Mouse (Mus musculus): ENCODE measurements around the gene Zfp273. TPM values are rescaled to one million over a fixed set of nuclear protein-coding genes. Genes with fewer than 3 reads are reported as not detected.
"Not testable (repeated sequence)": the region's sequence is repeated elsewhere in the genome, so short reads cannot be mapped to it uniquely, and the experiment has no call there.

Gene Zfp273
- polyA plus RNA-seq (2015; fragmentation: Nextera tagmentation; extraction: Ambion mirVana): 12.1 and 12.7 TPM in 2 replicates

GRCm38 (mm10) chr13:67813710-67814660 is at the start of gene Zfp273:
Zfp273 (plus strand) TSS chr13:67813740.
- peak; percentile 96 for ATAC-seq (ENCODE audit: low FRiP score)

GRCm38 (mm10) chr13:67779265-67780221 is 34.0 kb upstream of the Zfp273 start, which contains the start of gene Zfp493:
Zfp493 (plus strand) TSS chr13:67779693.
- H3K27ac ChIP-seq: peak within 1 kb of the TSS; percentile 52
- peaks cover 6% of the 10 kb centered on the region for H3K4me1 ChIP-seq (replicated peaks)
- H3K4me3 ChIP-seq: peak within 1 kb of the TSS; percentile 66
- no peaks in the 10 kb centered on the region; the same call in 1 of the 2 replicates for H3K36me3 ChIP-seq
- peak; percentile 98 for ATAC-seq (ENCODE audit: low FRiP score)
- H3K9ac ChIP-seq: peak within 1 kb of the TSS; percentile 80
- 9% methylated on average over 26 of the region's 26 CpGs for WGBS
- peak within 1 kb of the TSS; percentile 87 for H3K4me2 ChIP-seq
- H3K9me3 ChIP-seq: no peaks in the 10 kb centered on the region
- no peaks in the 10 kb centered on the region for H3K27me3 ChIP-seq

More at GRCm38 (mm10) chr13:67813710-67814660, at the start of gene Zfp273:
- H3K36me3 ChIP-seq: peaks cover 19% of the 10 kb centered on the region
- 6% methylated on average over 31 of the region's 31 CpGs for whole genome bisulfite sequencing
- peak within 1 kb of the TSS; percentile 85 for H3K4me3 ChIP-seq
- peaks cover 18% of the 10 kb centered on the region for H3K9me3 ChIP-seq
- peaks cover 3% of the 10 kb centered on the region for H3K4me1 ChIP-seq (replicated peaks)
- no peaks in the 10 kb centered on the region for H3K27me3 ChIP-seq
- H3K9ac ChIP-seq: peak within 1 kb of the TSS; percentile 84
- peak within 1 kb of the TSS; percentile 69 for H3K4me2 ChIP-seq
- H3K27ac ChIP-seq: peak within 1 kb of the TSS; percentile 88

GRCm38 (mm10) chr13:67791921-67792455 is 21.6 kb upstream of the Zfp273 start:
- no peak overlapping the region for H3K4me2 ChIP-seq
- H3K9ac ChIP-seq: no peak overlapping the region
- no peak overlapping the region for H3K4me3 ChIP-seq
- WGBS: 97% methylated on average over 10 of the region's 10 CpGs
- ATAC-seq (ENCODE audit: low FRiP score): no peak
- peaks cover 16% of the 10 kb centered on the region for H3K36me3 ChIP-seq
- no peaks in the 10 kb centered on the region for H3K27me3 ChIP-seq
- H3K27ac ChIP-seq: no peak overlapping the region
- 0 out of 2 replicates have a peak, but pooled peaks cover 10% of the 10 kb centered on the region for H3K9me3 ChIP-seq
- H3K4me1 ChIP-seq (replicated peaks): no peaks in the 10 kb centered on the region

- Histone ChIP-seq H3K27ac (no peak overlapping the region), H3K4me1 (replicated peaks) (no peaks in the 10 kb centered on the region), H3K36me3 (no peaks in the 10 kb centered on the region), H3K4me3 (no peak overlapping the region), H3K4me2 (no peak overlapping the region), H3K27me3 (no peaks in the 10 kb centered on the region), H3K9ac (no peak overlapping the region), H3K9me3 (no peaks in the 10 kb centered on the region)
- ATAC-seq (ENCODE audit: low FRiP score): no peak
- WGBS: 64% methylated on average over 3 of the region's 3 CpGs
Measured at GRCm38 (mm10) chr13:67798618-67799017, 14.9 kb upstream of the Zfp273 start.

GRCm38 (mm10) chr13:67799151-67799550 is 14.4 kb upstream of the Zfp273 start:
- not testable (repeated sequence) for ATAC-seq (ENCODE audit: low FRiP score); H3K27me3 ChIP-seq; H3K4me1 ChIP-seq (replicated peaks); H3K9ac ChIP-seq; H3K4me3 ChIP-seq; H3K36me3 ChIP-seq; H3K4me2 ChIP-seq; H3K9me3 ChIP-seq; H3K27ac ChIP-seq
- WGBS: 85% methylated on average over 3 of the region's 3 CpGs

GRCm38 (mm10) chr13:67811651-67812210 is 1.8 kb upstream of the Zfp273 start:
- Histone ChIP-seq H3K36me3 (peaks cover 5% of the 10 kb centered on the region), H3K4me3 (no peak overlapping the region), H3K4me1 (replicated peaks) (peaks cover 3% of the 10 kb centered on the region), H3K4me2 (no peak overlapping the region), H3K27me3 (no peaks in the 10 kb centered on the region), H3K9me3 (peaks cover 5% of the 10 kb centered on the region; the same call in 1 of the 2 replicates), H3K27ac (no peak overlapping the region), H3K9ac (no peak overlapping the region)
- WGBS: 73% methylated on average over 1 of the region's 1 CpGs
- ATAC-seq (ENCODE audit: low FRiP score): no peak

GRCm38 (mm10) chr13:67812961-67813709 is 405 bp upstream of the Zfp273 start:
- Histone ChIP-seq H3K4me3 (peak overlapping the region; percentile 85), H3K27me3 (no peaks in the 10 kb centered on the region), H3K9ac (no peak overlapping the region; the same call in 1 of the 2 replicates), H3K4me2 (peak overlapping the region; percentile 69), H3K9me3 (peaks cover 11% of the 10 kb centered on the region), H3K36me3 (peaks cover 11% of the 10 kb centered on the region), H3K4me1 (replicated peaks) (peaks cover 3% of the 10 kb centered on the region), H3K27ac (peak overlapping the region; percentile 88; the same call in 1 of the 2 replicates)
- ATAC-seq (ENCODE audit: low FRiP score): no peak; the same call in 1 of the 2 replicates
- 78% methylated on average over 8 of the region's 8 CpGs for WGBS

- 90% methylated on average over 1 of the region's 1 CpGs for WGBS
- no peak overlapping the region for H3K27ac ChIP-seq
- no peak overlapping the region for H3K9ac ChIP-seq
- peaks cover 51% of the 10 kb centered on the region for H3K36me3 ChIP-seq
- peaks cover 3% of the 10 kb centered on the region for H3K4me1 ChIP-seq (replicated peaks)
- H3K4me3 ChIP-seq: no peak overlapping the region
- H3K27me3 ChIP-seq: no peaks in the 10 kb centered on the region
- H3K4me2 ChIP-seq: no peak overlapping the region
- H3K9me3 ChIP-seq: peaks cover 33% of the 10 kb centered on the region
- ATAC-seq (ENCODE audit: low FRiP score): no peak
Measured at GRCm38 (mm10) chr13:67818636-67819035, 5.1 kb downstream of the Zfp273 start.

- peak within 1 kb of the TSS; percentile 75 for H3K9ac ChIP-seq
- 0 out of 2 replicates have a peak within 1 kb of the TSS, but pooled peaks have one; percentile 1 for H3K27ac ChIP-seq
- 0 out of 2 replicates have a peak, but pooled peaks cover 8% of the 10 kb centered on the region for H3K9me3 ChIP-seq
- 7% methylated on average over 14 of the region's 14 CpGs for WGBS
- peak within 1 kb of the TSS; percentile 66 for H3K4me2 ChIP-seq
- H3K4me3 ChIP-seq: peak within 1 kb of the TSS; percentile 53
- peak; percentile 78 for ATAC-seq (ENCODE audit: low FRiP score)
- H3K27me3 ChIP-seq: no peaks in the 10 kb centered on the region
- H3K36me3 ChIP-seq: peaks cover 12% of the 10 kb centered on the region
- 0 out of 2 replicates have a peak, but pooled peaks cover 6% of the 10 kb centered on the region for H3K4me1 ChIP-seq (replicated peaks)
Measured at GRCm38 (mm10) chr13:67830911-67831336, 17.4 kb downstream of the Zfp273 start, which contains the start of gene Gm10037. Gm10037 (plus strand) TSS chr13:67831106.

- not testable (repeated sequence) for H3K4me3 ChIP-seq; H3K27ac ChIP-seq; H3K9ac ChIP-seq; H3K4me2 ChIP-seq; H3K9me3 ChIP-seq; H3K27me3 ChIP-seq; H3K36me3 ChIP-seq; H3K4me1 ChIP-seq (replicated peaks)
- ATAC-seq (ENCODE audit: low FRiP score): 0 out of 2 replicates have a peak, but pooled peaks have one; percentile 29
Measured at GRCm38 (mm10) chr13:67833137-67833536, 19.6 kb downstream of the Zfp273 start.
